ENCODE assay signal across 27 mouse cellular contexts in genomic region chr10:44024705-44025104, GRCm38 (mm10).
DNase-seq lines count a peak whose midpoint lies in the region; ATAC-seq and TF ChIP-seq lines count a peak whose summit lies in the region.
"Had no signal": no experiment of that assay in that cellular context is flagged by ENCODE, and none has a peak within 500 bp of the region (broad histone marks: within the 10 kb centered on the region; RNA-seq: fewer than 3 reads in every experiment).

No protein-coding gene starts in this region.

- H3K4me2 ChIP-seq in midbrain, postnatal 0 days (ENCODE audit: low read depth, low read length, poor library complexity, severe bottlenecking) = no peak overlapping the region
- H3K4me2 ChIP-seq in intestine, postnatal 0 days (replicated peaks; ENCODE audit: low read depth) = no peak overlapping the region
- H3K4me2 ChIP-seq: forebrain, embryonic 13.5 days; heart, embryonic 12.5 days; limb, embryonic 15.5 days; liver, embryonic 15.5 days; midbrain, embryonic 12.5 days had no signal

- no peak overlapping the region for H3K9ac ChIP-seq in midbrain, postnatal 0 days (replicated peaks; ENCODE audit: low read length, poor library complexity, severe bottlenecking)
- no peak overlapping the region for H3K9ac ChIP-seq in intestine, postnatal 0 days (ENCODE audit: low read depth, low read length)
- H3K9ac ChIP-seq: forebrain, embryonic 13.5 days; heart, embryonic 12.5 days; limb, embryonic 15.5 days; liver, embryonic 15.5 days; midbrain, embryonic 12.5 days had no signal

- no peaks in the 10 kb centered on the region for H3K4me1 ChIP-seq in midbrain, postnatal 0 days (ENCODE audit: insufficient read depth, low read length)
- H3K4me1 ChIP-seq in intestine, postnatal 0 days (replicated peaks; ENCODE audit: control insufficient read depth, insufficient read depth, low read length) = no peaks in the 10 kb centered on the region
- H3K4me1 ChIP-seq: forebrain, embryonic 13.5 days; heart, embryonic 12.5 days; hindbrain, embryonic 10.5 days; limb, embryonic 15.5 days; liver, embryonic 15.5 days; midbrain, embryonic 12.5 days had no signal

- ATAC-seq in CD4-positive, CD25-positive, alpha-beta regulatory T cell, adult 4 months = peak; percentile 57
- peak; percentile 48 for ATAC-seq in inflammation-experienced regulatory T-cells, adult 6 months
- no peak for ATAC-seq in midbrain, postnatal 0 days (ENCODE audit: low FRiP score)
- ATAC-seq in intestine, postnatal 0 days = no peak
- ATAC-seq: forebrain, embryonic 13.5 days; hindbrain, postnatal 0 days; lung, postnatal 0 days had no signal

- no peak overlapping the region for H3K4me3 ChIP-seq in midbrain, postnatal 0 days (ENCODE audit: low read depth, low read length)
- H3K4me3 ChIP-seq in intestine, postnatal 0 days (ENCODE audit: low read depth, low read length) = no peak overlapping the region
- H3K4me3 ChIP-seq: forebrain, embryonic 13.5 days; gastrocnemius, adult 2 months; heart, embryonic 12.5 days; hindbrain, embryonic 10.5 days; limb, embryonic 15.5 days; liver, embryonic 15.5 days; midbrain, embryonic 12.5 days had no signal

- no peak overlapping the region for H3K27ac ChIP-seq in midbrain, postnatal 0 days (ENCODE audit: low read depth, low read length)
- no peak overlapping the region for H3K27ac ChIP-seq in intestine, postnatal 0 days (ENCODE audit: low read depth, low read length)
- H3K27ac ChIP-seq: forebrain, embryonic 13.5 days; gastrocnemius, adult 2 months; hindbrain, embryonic 10.5 days; hindbrain, postnatal 0 days; kidney, postnatal 0 days; limb, embryonic 15.5 days; liver, embryonic 15.5 days; macrophage; midbrain, embryonic 12.5 days had no signal

- no peaks in the 10 kb centered on the region for H3K36me3 ChIP-seq in midbrain, postnatal 0 days (ENCODE audit: insufficient read depth, low read length)
- no peaks in the 10 kb centered on the region for H3K36me3 ChIP-seq in intestine, postnatal 0 days (ENCODE audit: control insufficient read depth, insufficient read depth)
- H3K36me3 ChIP-seq: heart, embryonic 12.5 days; hindbrain, embryonic 10.5 days; limb, embryonic 15.5 days; liver, embryonic 15.5 days; midbrain, embryonic 12.5 days had no signal

- intact Hi-C loops in gastrocnemius, postnatal 36 days (cut with DNase I) = no loop called here

- DNase-seq in 416B (ENCODE audit: low read depth) (peak; percentile 80), R1 (ENCODE audit: low read depth, low spot score) (peak; percentile 54)
- no peak for DNase-seq in gastrocnemius, postnatal 36 days
- DNase-seq in midbrain, postnatal 0 days (ENCODE audit: low spot score) = no peak
- no peak for DNase-seq in adrenal gland, adult 18-20 months (ENCODE audit: low spot score in 2 of 2)
- DNase-seq: adrenal gland, adult 8-10 months; cerebellum, adult 11-12 months; cerebellum, postnatal 25 days; gastrocnemius, adult 2 months; heart, postnatal 10 days; kidney, adult 2 months; left cerebral cortex, postnatal 4 days; right cerebral cortex, adult 18-20 months; thymus, adult 2 months had no signal

- no peak for TF ChIP-seq CTCF in midbrain, postnatal 0 days (IDR thresholded peaks at IDR 0.05)
- TF ChIP-seq CTCF in intestine, postnatal 0 days (IDR thresholded peaks at IDR 0.05; ENCODE audit: low read depth) = no peak

- no peaks in the 10 kb centered on the region for H3K9me3 ChIP-seq in midbrain, postnatal 0 days (ENCODE audit: low read length)
- H3K9me3 ChIP-seq in intestine, postnatal 0 days (ENCODE audit: control insufficient read depth) = no peaks in the 10 kb centered on the region
- H3K9me3 ChIP-seq: forebrain, embryonic 13.5 days; heart, embryonic 12.5 days; hindbrain, embryonic 10.5 days; limb, embryonic 15.5 days; liver, embryonic 15.5 days; midbrain, embryonic 12.5 days had no signal

- no peaks in the 10 kb centered on the region for H3K27me3 ChIP-seq in midbrain, postnatal 0 days (ENCODE audit: insufficient read depth, low read length)
- no peaks in the 10 kb centered on the region for H3K27me3 ChIP-seq in intestine, postnatal 0 days (replicated peaks; ENCODE audit: control insufficient read depth, insufficient read depth, low read length)
- H3K27me3 ChIP-seq: forebrain, embryonic 13.5 days; heart, embryonic 12.5 days; limb, embryonic 15.5 days; midbrain, embryonic 12.5 days had no signal

- 67% methylated on average over 10 of the region's 10 CpGs for WGBS in midbrain, postnatal 0 days
- 57% methylated on average over 10 of the region's 10 CpGs for WGBS in intestine, postnatal 0 days

Comparison
In these comparisons a context has a peak if more than half of its experiments do, and no peak if none do; other contexts are left out.
1. DNase-seq: peak in 416B (single experiment) and R1 (single experiment); none in gastrocnemius, postnatal 36 days (0 of 2), midbrain, postnatal 0 days (single experiment) and adrenal gland, adult 18-20 months (0 of 2).
2. ATAC-seq: peak in CD4-positive, CD25-positive, alpha-beta regulatory T cell, adult 4 months (single experiment) and inflammation-experienced regulatory T-cells, adult 6 months (single experiment); none in midbrain, postnatal 0 days (single experiment) and intestine, postnatal 0 days (single experiment).